Mouse (Mus musculus): ENCODE measurements around the gene Kdm7a.

DNA sequence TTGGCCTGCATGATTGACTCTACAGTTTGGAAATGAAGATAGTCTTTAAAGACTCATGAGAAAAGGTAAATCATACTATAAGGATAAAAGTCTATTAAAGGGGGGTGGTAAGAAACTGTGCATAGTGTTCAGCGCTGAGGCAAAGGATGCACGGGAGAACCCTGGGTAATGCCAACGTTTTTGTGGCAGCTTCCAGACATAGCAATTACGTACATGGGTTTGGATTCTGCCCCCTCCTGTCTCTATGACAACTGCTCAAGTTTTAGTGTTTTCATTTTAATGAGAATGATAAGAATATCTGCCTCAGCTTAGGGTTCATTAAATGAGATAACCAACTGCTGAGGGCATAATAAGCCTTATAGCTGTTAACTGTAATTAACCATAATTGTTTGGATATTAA lies 3.1 kb upstream of the Kdm7a start:
- TF ChIP-seq CTCF (IDR thresholded peaks at IDR 0.05; ENCODE audit: insufficient read depth, low read length) = no peak
- no peak for TF ChIP-seq POLR2A (IDR thresholded peaks at IDR 0.05; ENCODE audit: borderline replicate concordance, extremely low read depth, low read depth, low read length)
